Mouse (Mus musculus): ENCODE results near the gene Bptf. TPM values are rescaled to one million over a fixed set of nuclear protein-coding genes. Genes with fewer than 3 reads are reported as not detected.

Bptf gene
- polyA plus RNA-seq, 2 experiments: 38.4 to 49.1 TPM

DNA sequence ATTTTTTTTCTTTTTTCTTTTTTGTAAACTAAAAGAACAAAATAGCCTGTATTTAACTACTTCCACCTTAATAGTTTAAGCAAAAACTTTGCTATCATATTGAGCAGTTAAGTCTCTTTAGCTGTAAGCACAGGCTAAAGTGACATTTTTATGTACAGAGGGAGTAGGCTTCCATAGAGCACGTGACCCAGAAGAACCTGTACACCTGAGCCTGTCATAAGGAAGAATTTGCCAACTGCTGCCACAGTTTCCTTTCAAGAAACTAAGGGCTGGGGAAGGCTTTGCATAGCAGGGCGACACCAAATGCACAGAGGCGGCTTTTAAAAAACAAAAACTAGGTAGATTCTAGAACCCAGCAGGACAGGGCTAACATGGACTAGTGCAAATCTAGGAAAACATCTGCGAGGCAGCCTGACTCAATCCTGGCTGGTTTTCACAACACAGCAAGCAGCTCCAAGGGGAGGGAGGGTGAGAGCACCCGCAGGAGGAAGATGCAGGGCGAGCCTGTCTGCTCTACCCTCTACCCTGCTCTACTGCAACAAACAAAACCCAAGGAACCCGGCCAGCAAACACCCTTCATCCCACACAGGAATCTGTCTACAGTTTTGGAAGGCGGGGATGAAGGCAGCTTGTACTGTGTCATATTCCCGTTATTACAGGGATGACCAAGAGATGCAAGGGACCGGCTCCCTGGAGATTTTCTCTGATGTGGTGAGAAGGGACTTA is 97.7 kb downstream of the Bptf start:
- Histone ChIP-seq H3K9ac (ENCODE audit: low read depth, low read length, severe bottlenecking) (no peak overlapping the region), H3K9me3 (ENCODE audit: control insufficient read depth, low read length) (no peaks in the 10 kb centered on the region), H3K27ac (replicated peaks; ENCODE audit: low read depth, low read length) (no peak overlapping the region), H3K4me3 (replicated peaks; ENCODE audit: low read length) (no peak overlapping the region), H3K27me3 (ENCODE audit: control insufficient read depth, insufficient read depth, low read length) (no peaks in the 10 kb centered on the region), H3K36me3 (ENCODE audit: control insufficient read depth, insufficient read depth, low read length) (peaks cover 34% of the 10 kb centered on the region), H3K4me2 (replicated peaks; ENCODE audit: low read depth, low read length, severe bottlenecking) (no peak overlapping the region), H3K4me1 (ENCODE audit: control insufficient read depth, insufficient read depth, low read length) (no peaks in the 10 kb centered on the region)
- no peak for ATAC-seq (ENCODE audit: low FRiP score, low read depth)
- DNase-seq (ENCODE audit: low spot score): no peak
- TF ChIP-seq POLR2A (IDR thresholded peaks at IDR 0.05; ENCODE audit: borderline replicate concordance, extremely low read depth, insufficient read depth, insufficient read length): no peak
- 81% methylated on average over 10 of the region's 10 CpGs for WGBS

DNA sequence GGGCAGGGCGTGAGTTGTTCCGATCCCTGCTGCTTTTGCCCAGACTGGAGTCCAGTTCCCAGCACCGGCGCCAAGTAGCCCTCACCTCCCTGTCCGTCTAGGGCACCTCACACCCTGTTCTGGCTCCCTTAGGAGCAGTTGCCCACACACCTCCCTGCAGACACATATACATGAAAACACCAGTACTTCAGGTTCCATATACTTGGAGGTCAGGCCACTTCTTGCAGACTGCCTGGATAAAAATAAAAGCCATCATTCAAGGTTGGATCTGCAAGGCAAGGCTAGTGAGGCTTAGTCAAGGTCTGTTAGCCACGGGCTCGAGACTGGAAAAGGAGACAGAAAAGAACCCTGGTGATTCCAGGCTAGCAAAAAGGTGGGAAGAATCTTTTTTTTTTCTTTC is 100.3 kb downstream of the Bptf start:
- ATAC-seq (ENCODE audit: low FRiP score, low read depth) (no peak), DNase-seq (ENCODE audit: low spot score) (no peak)
- Histone ChIP-seq H3K9me3 (ENCODE audit: control insufficient read depth, low read length) (no peaks in the 10 kb centered on the region), H3K4me2 (replicated peaks; ENCODE audit: low read depth, low read length, severe bottlenecking) (no peak overlapping the region), H3K4me3 (replicated peaks; ENCODE audit: low read length) (no peak overlapping the region), H3K4me1 (ENCODE audit: control insufficient read depth, insufficient read depth, low read length) (0 out of 2 replicates have a peak, but pooled peaks cover 3% of the 10 kb centered on the region), H3K9ac (ENCODE audit: low read depth, low read length, severe bottlenecking) (no peak overlapping the region), H3K27me3 (ENCODE audit: control insufficient read depth, insufficient read depth, low read length) (peaks cover 2% of the 10 kb centered on the region; the same call in 1 of the 2 replicates), H3K27ac (replicated peaks; ENCODE audit: low read depth, low read length) (no peak overlapping the region), H3K36me3 (ENCODE audit: control insufficient read depth, insufficient read depth, low read length) (peaks cover 9% of the 10 kb centered on the region)
- TF ChIP-seq POLR2A (IDR thresholded peaks at IDR 0.05; ENCODE audit: borderline replicate concordance, extremely low read depth, insufficient read depth, insufficient read length): no peak
- WGBS: 48% methylated on average over 7 of the region's 7 CpGs

DNA sequence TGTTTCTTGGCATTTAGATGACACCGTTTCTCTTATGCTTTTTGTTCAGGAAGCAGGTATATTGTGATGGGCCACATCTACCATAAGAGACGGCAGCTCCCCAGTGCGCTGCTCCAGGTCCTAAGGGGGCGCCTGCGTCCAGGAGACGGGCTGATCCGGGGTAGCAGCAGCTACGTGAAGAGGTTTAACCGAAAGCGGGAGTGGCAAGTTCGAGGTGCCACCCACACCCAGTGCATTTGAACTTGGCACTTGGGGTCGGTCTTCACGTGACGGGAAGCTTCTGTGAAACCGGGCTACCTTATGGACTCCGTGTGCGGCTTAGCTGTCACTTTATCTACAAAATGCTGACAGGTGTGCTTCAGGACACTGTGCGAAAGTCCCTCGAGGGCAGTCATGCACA is 102.4 kb downstream of the Bptf start:
- no peak for ATAC-seq (ENCODE audit: low FRiP score, low read depth)

DNA sequence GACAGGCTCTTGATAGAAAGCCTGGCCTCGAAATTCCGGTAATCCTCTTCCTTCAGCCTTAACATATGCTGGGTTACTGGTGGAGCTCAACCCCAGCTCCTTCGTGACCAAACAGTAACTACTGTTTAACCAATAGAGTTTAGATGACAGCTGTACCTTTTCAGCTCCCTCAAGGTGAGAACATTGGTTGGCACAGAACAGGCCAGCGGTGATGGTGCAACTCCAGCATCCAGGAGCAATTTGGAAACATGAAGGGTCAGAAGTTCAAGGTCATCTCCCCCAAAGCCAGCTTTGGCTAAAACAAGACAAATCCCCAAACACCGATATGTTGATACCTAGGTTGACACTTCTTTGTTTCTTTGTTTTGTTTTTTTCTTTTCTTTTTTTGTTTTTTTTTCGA is 103.2 kb downstream of the Bptf start:
- Histone ChIP-seq H3K36me3 (ENCODE audit: control insufficient read depth, insufficient read depth, low read length) (no peaks in the 10 kb centered on the region; the same call in none of the 2 replicates), H3K27me3 (ENCODE audit: control insufficient read depth, insufficient read depth, low read length) (peaks cover 10% of the 10 kb centered on the region), H3K4me1 (ENCODE audit: control insufficient read depth, insufficient read depth, low read length) (peaks cover 13% of the 10 kb centered on the region), H3K9ac (ENCODE audit: low read depth, low read length, severe bottlenecking) (peak overlapping the region; percentile 63; the same call in 1 of the 2 replicates), H3K9me3 (ENCODE audit: control insufficient read depth, low read length) (no peaks in the 10 kb centered on the region), H3K27ac (replicated peaks; ENCODE audit: low read depth, low read length) (no peak overlapping the region), H3K4me2 (replicated peaks; ENCODE audit: low read depth, low read length, severe bottlenecking) (peak overlapping the region; percentile 76), H3K4me3 (replicated peaks; ENCODE audit: low read length) (peak overlapping the region; percentile 65)
- no peak for TF ChIP-seq POLR2A (IDR thresholded peaks at IDR 0.05; ENCODE audit: borderline replicate concordance, extremely low read depth, insufficient read depth, insufficient read length)
- ATAC-seq (ENCODE audit: low FRiP score, low read depth): no peak
- 67% methylated on average over 6 of the region's 6 CpGs for WGBS
- DNase-seq (ENCODE audit: low spot score): no peak

More for the DNA sequence above, 102.4 kb downstream of the Bptf start:
- DNase-seq (ENCODE audit: low spot score): no peak
- no peak overlapping the region for H3K9ac ChIP-seq (ENCODE audit: low read depth, low read length, severe bottlenecking)
- no peak overlapping the region for H3K27ac ChIP-seq (replicated peaks; ENCODE audit: low read depth, low read length)
- no peak overlapping the region for H3K4me2 ChIP-seq (replicated peaks; ENCODE audit: low read depth, low read length, severe bottlenecking)
- H3K4me3 ChIP-seq (replicated peaks; ENCODE audit: low read length): no peak overlapping the region
- 47% methylated on average over 19 of the region's 19 CpGs for WGBS
- peaks cover 11% of the 10 kb centered on the region for H3K4me1 ChIP-seq (ENCODE audit: control insufficient read depth, insufficient read depth, low read length)
- no peaks in the 10 kb centered on the region; the same call in none of the 2 replicates for H3K36me3 ChIP-seq (ENCODE audit: control insufficient read depth, insufficient read depth, low read length)
- TF ChIP-seq POLR2A (IDR thresholded peaks at IDR 0.05; ENCODE audit: borderline replicate concordance, extremely low read depth, insufficient read depth, insufficient read length): no peak
- peaks cover 10% of the 10 kb centered on the region for H3K27me3 ChIP-seq (ENCODE audit: control insufficient read depth, insufficient read depth, low read length)
- no peaks in the 10 kb centered on the region for H3K9me3 ChIP-seq (ENCODE audit: control insufficient read depth, low read length)

DNA sequence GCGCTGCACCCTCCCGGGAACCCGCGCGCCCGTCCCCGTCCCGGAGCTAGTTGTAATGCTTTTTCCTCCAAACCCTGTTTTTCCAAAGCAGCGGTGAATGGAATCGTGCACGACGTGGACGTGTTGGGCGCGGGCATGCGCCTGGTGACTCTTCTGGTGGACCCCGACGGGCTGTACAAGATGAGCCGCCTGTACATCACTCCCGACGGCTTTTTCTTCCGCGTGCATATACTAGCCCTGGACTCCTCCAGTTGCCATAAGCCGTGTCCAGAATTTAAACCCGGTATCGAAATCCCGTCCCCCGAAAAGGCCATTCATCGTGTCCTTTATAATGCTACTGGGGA is 103.7 kb downstream of the Bptf start:
- Histone ChIP-seq H3K27me3 (ENCODE audit: control insufficient read depth, insufficient read depth, low read length) (peaks cover 10% of the 10 kb centered on the region), H3K36me3 (ENCODE audit: control insufficient read depth, insufficient read depth, low read length) (no peaks in the 10 kb centered on the region; the same call in none of the 2 replicates), H3K4me2 (replicated peaks; ENCODE audit: low read depth, low read length, severe bottlenecking) (peak overlapping the region; percentile 76), H3K27ac (replicated peaks; ENCODE audit: low read depth, low read length) (no peak overlapping the region; the same call in 1 of the 2 replicates), H3K9me3 (ENCODE audit: control insufficient read depth, low read length) (no peaks in the 10 kb centered on the region), H3K9ac (ENCODE audit: low read depth, low read length, severe bottlenecking) (peak overlapping the region; percentile 63), H3K4me1 (ENCODE audit: control insufficient read depth, insufficient read depth, low read length) (peaks cover 13% of the 10 kb centered on the region), H3K4me3 (replicated peaks; ENCODE audit: low read length) (peak overlapping the region; percentile 65)
- 2% methylated on average over 29 of the region's 29 CpGs for WGBS
- DNase-seq (ENCODE audit: low spot score): no peak
- peak; percentile 60 for ATAC-seq (ENCODE audit: low FRiP score, low read depth)
- 0 out of 2 replicates have a peak, but pooled peaks have one; percentile 1 for TF ChIP-seq POLR2A (IDR thresholded peaks at IDR 0.05; ENCODE audit: borderline replicate concordance, extremely low read depth, insufficient read depth, insufficient read length)
